Mouse (Mus musculus) ovary, postnatal 14 days (tissue): ENCODE data around the gene Notum.
"Not testable (repeated sequence)": the region's sequence is repeated elsewhere in the genome, so short reads cannot be mapped to it uniquely, and the experiment has no call there.

Experiments used
- DNase-seq: peaks from one replicate; pipeline ENCODE4 v3.0.0; 2022; ENCODE audit warnings: low spot score

Gene Notum

GRCm38 (mm10) chr11:120661076-120661460 lies at the start of gene Notum:
Gene Notum, minus strand, starts transcription at chr11:120661175.
- DNase-seq = no peak

GRCm38 (mm10) chr11:120710672-120711071 lies 49.7 kb upstream of the Notum start:
- DNase-seq = no peak

GRCm38 (mm10) chr11:120709551-120709950 lies 48.6 kb upstream of the Notum start:
- no peak for DNase-seq

DNA sequence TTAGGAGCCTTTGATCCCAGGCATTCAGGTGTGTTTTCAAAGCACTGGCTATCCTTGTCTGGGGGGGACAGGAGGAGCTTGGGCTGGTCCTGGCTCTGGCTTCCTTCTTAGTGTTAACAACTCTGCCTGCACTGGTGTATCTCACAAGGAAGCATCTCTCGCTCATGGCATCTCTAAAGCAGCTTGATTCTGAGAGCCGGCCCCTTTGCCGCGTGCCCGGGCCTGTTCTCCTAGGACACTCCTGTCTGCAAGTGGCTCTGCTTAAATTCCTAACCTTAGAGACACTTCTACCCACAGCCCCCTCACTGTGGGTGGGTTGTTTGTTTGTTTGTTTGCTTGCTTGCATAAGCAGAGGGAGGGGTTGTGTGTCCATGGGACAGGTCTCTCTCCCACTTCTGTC lies 47.0 kb upstream of the Notum start:
- DNase-seq = no peak

DNA sequence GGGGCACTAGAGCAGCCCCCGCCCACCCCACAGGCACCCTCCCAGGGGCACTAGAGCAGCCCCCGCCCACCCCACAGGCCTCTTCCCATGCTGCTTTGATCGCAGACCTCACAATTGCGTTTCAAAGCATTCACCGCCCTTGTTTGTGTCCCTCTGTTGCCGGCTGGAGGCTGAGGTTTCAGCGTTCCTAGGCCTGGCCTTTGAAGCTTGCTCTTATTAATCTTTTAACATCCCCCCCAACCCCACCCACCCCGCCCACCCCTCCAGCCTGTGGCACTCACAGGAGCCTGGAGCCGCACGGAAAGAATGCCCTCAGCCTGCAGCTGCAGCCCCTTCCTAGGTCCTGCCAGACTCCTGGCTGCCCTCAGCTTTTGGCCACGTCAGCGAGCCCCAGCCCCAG lies 46.2 kb upstream of the Notum start:
- DNase-seq = no peak

DNA sequence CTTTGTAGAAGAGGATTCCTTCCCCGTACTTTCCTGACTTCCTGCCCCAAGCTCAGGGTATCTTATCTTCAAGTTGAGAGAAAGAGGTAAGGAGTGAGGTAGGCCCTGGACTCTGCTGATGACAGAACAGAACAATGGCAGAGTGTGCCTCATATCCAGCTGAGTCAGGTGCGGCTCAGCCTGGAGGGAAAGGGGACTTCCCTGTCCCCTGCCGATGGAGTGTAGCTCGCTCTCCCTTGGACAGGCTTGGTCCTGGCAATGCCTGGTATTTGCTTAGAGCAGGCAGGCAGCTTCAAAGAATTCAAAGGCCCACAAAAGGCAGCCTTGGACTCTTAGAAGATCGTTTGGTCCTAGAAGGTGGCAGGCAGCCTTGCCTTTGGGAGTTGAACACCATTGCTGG lies 45.1 kb upstream of the Notum start:
- DNase-seq = no peak

DNA sequence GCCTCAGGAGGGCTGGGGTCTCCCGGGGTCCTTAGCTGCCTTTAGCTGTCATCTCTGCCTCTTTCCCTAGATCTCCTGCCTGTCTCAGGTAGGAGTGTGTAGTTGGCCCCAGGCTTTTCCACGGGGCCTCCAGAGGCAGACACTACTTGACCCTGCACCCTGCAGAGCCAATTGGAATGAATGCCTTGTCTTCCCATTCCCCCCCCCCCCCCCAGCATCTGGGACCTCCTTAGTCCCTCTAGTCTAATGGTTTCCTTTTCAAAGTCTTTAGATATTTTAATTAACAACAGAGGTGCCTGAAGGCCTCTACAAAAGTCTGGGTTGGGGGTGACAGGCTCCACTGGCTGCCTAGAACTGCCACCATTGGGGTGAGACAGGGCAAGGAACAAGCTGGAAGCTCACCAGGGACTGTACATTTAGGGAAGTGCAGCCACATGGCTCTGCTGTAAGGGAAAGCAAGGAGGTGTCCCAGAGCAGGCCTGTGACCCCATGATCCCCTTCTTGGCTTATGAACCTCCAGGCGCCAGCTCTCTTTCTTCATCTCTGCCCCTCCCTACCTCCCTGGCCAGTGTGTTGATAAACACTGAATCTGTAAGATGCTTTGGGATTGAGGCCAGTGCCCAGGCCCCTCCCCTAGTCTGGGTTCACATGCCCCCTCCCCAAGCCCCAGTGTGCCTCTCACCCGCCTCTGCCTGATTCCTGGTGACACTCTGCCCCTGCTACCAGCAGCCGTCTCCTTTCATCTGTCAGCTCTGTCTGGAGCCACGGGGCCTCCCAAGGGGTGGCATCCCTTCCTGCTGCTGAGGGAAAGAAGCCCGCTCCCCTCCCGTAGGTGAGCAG lies 43.7 kb upstream of the Notum start:
- DNase-seq = no peak

GRCm38 (mm10) chr11:120703696-120704454 lies 42.9 kb upstream of the Notum start:
- no peak for DNase-seq

DNA sequence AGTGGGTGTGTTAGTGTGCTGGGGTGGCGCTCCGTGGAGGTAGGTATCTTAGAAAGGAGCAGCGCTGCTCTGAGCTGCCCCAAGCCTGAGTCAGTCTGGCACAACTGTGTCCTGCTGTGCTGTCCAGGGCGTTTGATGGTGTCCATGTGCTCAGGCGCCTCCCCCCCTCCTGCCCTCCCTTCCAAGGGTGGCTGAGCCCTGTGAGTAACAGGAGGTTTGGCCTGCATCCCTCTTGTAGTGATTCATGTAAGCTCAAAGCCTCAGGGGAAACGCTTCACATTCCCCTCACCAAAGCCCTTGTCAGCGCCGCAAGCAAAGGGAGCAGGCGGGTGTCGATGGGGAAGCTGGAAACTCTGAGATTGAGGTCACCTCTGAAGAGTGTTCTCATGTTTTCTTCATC lies 36.8 kb upstream of the Notum start:
- no peak for DNase-seq

- no peak for DNase-seq
Observed at GRCm38 (mm10) chr11:120696568-120696967, 35.6 kb upstream of the Notum start.

DNA sequence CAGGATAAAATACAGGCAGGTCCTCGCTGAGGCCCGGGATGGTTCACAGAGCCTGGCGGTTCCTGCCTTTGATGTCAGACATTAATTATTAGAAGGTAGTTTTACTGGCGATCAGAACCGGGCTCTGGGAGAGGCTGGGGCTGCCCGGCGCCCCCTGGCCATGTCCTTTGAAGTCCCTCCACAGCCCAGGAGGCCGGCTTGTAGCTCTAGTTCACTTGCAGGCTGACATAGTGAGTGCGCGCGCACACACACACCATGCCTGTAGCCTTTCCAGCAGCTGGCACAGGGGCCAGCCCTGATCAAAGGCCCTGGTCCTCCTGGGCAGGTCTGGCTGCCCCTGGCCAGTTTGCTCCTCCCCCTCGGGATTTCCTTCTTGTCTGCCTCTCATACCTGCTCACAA lies 34.7 kb upstream of the Notum start:
- no peak for DNase-seq

DNA sequence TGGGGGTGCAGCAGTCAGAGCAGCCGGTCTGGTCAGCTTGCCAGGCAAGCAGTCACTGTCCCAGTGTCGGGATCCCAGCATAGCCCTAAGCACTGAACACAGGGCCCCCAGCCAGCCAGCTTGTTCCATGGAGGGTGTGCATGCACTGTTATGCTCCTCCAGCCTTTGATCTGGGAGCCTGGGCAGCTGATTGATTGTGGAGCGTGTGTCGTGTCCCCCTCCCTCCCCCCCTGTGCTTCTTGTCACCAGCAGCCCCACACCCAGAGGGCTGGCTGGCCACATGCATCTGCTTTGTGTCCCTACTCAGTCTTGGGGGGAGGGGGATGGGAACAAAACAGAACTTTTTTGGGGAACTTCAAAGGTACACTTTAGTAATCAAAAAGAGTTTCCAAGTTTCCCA lies 34.2 kb upstream of the Notum start:
- DNase-seq = no peak

DNA sequence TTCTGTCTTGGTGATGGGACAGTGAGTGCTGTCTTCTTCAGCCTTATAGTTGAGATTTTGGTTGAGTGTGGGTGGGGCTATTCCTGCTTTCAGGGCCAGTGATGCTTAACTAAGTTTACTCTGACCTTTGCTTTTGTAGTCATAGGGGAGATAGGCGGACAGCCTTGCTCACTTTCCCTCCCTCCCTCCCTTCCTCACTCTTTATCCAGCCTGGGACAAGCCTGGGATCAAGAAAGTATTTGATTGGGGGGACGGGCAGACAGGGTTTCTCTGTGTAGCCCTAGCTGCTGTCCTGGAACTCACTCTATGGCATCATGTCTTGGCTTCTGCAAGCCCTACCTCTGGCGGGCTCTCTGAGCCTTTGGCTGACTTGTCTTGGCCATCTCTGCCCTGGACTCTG lies 32.5 kb upstream of the Notum start:
- DNase-seq = no peak

DNA sequence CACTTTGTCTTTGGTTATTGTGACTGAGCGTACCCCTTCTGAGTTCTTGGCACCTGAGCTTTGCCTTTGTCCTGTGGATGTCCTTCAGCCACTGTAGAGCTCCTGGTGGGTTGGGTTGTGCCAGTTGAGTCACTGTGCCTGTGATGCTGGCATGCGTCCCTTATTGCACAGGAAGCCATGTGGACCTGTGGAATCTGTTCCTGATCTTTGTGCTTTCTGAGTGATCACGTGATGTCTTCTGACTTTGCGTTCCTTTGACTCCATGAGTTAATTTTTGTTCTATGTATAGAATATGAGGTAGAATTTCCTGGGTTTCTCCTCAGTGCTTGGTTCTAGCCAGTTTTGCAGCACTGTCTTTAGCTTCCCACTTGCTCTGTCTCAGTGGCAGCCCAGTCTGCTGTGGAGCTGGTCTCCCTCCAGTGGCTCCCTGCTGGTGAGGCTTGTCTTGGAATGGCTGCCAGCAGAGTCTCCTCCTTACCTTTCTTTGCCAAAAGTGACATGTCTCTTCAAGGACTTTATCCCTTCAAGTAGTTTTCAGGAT lies 31.6 kb upstream of the Notum start:
- DNase-seq = no peak

DNA sequence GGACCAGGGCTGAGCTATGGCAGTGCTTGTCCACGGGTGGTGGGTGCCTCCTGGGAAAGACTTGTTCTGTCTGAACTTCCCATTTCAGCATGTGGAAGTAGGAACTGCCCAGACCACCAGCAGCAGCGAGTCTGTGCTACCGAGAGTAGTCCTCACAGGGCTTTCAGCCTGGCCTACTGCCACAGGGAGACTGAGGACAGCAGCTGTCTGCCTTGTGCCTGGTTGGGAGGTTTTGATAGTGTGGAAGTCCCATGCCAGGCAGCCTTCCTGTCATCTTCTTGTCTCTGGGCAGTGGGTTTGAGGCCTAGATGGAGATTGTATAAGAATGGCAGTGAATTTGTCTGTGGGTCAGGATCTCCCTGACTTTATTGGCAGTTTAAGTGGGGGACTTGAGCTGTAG lies 28.4 kb upstream of the Notum start:
- no peak for DNase-seq

- no peak for DNase-seq
Observed at GRCm38 (mm10) chr11:120686650-120687272, 25.8 kb upstream of the Notum start.

- no peak for DNase-seq
Observed at GRCm38 (mm10) chr11:120684660-120685059, 23.7 kb upstream of the Notum start.

DNA sequence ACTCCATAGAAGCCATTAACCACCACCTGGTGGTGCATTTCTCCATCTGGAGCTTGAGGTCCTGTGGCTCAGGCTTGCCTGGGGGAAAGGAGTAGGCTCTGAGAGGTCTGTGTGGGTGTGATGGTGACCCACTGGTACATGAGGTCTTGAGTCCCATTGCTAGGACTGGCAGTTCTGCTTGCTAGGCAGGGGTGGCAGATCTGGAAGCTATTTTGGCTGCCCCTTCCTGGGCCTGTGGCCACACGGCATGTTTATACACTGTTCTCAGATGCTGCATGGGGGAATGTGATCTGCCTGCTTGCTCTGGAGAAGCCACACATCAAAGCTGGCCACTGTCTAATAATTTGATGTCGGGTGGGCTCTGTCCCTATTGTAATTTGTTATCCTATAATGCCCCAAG lies 23.1 kb upstream of the Notum start:
- DNase-seq = no peak

GRCm38 (mm10) chr11:120683536-120683935 lies 22.6 kb upstream of the Notum start:
- no peak for DNase-seq

GRCm38 (mm10) chr11:120682683-120683082 lies 21.7 kb upstream of the Notum start:
- no peak for DNase-seq

DNA sequence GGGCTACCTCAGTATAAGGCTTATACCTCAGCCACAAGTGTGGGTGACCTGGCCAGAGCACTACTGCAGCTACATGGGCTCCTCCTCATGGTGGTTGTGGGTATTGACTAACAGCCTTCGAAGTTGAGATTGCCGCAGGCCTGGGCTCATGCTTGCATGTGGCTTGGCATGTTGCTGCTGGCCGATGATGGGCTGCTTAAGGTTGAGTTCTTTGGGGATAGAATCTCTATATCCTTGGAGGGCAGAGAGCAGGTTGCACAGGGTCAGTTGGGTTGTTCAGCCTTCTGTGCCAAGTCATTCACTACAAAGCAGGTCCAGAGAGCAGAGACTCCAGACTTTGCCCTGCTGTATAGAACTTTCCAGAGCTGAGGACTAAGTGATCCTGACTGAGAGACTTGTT lies 18.9 kb upstream of the Notum start:
- DNase-seq = no peak

DNA sequence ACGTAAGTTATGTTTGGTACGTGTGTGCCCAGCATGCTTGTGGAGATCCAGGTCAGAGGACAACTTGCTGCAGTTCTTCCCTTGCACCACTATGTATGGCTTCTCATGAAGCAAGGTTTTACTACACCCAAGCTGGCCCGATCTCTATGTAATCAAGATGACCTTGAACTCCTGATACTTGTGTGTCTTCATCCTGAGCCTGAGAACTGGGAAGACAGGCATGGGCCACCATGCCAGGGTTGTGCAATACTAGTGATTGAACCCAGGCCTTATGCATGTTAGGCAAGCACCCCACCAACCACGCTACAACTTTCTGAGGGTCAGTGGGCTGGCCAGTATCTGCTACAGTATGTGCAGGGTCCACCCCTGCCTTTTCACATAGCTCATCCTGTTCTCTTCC lies 16.0 kb upstream of the Notum start:
- DNase-seq = no peak

GRCm38 (mm10) chr11:120675875-120676274 lies 14.9 kb upstream of the Notum start:
- not testable (repeated sequence) for DNase-seq
